Mouse (Mus musculus) ovary, postnatal 36 days (tissue): ENCODE results near the gene Tnn.

ENCODE experiments used
- DNase-seq: peaks from one replicate; pipeline ENCODE4 v3.0.0; 2022; ENCODE audit warnings: low spot score, mixed read lengths

Gene Tnn

DNA sequence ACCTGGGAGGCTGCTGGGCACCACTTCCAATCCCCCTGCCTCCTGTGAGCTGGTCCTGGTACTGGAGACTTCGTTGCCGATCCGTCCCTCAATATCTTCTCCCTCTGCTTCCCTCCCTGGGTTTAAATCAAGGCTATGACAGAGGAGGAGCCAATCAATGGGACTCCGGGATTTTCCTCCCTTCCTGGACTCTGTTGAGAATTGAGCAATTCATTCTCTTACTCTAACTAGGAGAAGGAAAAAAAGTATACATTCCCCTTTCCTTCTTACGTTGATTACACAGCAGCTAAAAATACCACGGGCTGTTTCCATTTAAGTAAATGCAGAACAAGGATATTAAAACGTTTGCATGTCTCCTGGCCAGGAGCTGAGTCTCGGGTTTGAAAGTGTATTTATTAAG is at the start of gene Tnn:
Tnn (minus strand) TSS at position 101 of the 400 bp plus-strand sequence.
- DNase-seq: no peak

DNA sequence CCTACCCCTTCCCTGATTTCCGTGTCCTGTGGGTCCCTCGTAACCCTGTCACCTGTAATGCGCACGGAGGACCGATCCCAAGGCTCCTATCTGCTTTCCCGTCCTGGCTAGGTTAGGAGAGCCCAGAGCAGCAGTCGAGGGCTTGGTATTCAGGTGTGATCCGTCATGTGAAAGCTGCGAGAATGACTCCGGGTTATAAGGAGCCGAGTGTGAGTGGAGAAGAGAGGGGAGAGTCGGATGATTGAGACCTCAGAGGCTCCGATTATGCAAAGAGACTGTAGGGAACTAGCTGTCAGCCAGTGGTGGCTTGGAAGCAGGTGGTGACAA is 41.9 kb upstream of the Tnn start:
- DNase-seq: no peak

DNA sequence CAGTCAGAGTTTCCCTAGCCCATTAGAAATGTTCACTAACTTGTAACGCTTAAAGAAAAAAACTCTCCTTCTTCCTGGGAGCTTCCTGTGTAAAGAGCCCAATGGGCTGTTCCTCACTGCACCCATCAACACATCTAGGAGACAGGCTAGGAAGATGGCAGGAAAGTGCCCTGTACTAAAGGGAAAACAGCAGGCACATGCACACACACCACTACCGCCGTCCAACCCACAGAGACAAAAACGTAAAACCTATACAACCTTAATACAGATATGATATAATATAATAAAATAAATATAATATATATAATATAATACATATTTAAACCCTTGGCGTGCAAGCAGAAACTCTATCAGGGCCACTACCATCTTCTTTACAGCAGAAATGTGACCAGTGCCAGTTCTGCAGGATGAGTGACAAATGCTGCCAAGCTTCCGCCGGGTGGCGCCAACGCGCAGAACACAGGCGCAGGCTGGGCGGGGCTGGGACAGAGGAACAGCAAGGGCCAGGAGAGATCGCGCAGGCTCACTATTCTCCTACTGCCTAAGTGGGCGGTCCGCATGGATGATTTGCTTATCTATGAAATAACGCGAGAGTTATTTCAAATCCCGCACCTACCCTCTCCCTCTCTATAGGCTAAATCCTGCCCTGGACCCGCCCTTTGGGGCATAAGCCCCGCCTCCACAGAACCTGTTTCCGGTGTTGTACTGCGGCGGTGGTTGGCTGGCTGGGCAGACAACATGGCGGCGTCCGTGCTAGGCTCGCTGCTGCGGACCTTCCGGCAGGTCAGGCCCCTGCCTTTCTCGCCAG is 41.4 kb upstream of the Tnn start, which contains the start of gene Mrps14:
Mrps14 (plus strand) TSS at position 687 of the 808 bp plus-strand sequence.
- peak; percentile 97 for DNase-seq

DNA sequence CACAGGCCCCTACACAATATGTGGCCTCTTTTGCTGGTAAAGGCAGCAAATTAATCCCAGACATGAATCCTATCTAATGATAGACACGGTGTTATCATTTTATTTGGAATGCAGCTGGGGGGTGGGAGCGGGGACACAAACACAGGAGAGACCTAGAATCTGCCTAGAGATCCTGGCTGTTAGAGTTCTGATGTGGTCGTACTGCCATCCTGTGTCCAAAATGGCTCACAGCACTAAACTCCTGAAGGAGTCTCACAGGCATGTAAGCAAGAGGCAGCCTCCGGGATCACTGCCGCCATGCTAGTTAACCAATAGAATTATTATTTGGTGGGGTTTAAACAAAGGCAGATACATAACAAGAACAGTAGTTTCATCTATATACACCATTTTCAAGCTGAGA is 31.1 kb upstream of the Tnn start:
- DNase-seq: peak; percentile 8

DNA sequence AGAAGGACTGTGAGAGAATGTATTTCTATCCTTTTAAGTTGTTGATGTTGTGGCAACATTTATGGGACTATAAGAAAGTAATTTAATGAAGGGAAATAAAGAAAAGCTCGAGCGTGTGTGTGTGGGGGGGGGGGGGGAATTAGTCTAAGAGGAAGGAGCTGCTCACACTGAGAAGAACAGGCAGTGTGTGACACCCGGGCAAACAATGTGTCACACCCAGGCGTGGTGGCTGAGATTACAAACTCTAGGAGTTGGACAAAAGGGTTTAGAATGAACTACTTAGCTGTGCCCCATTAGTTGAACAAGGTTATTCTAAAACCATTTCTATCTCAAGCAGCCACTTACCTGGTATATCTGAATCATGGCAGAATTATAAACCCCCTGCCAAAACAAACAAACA is 27.8 kb upstream of the Tnn start:
- no peak for DNase-seq

DNA sequence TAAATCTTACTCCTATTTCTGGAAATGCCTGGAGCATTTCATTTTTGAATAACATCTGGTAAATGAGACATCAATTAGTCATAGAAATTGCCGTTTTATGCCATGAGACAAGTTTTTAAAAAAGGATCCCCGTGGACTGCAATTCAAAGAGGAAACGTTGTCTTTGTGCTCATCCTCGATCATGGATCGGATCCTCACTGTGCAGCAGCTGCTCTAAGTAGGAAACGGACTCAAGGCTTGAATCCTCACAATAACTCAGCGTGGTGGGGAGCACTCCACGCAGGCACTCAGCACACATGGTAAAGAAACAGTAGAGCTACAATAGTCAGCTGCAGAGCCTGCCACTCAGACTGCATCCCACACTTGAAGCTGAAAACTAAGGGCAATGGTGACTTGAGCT is 23.5 kb upstream of the Tnn start:
- no peak for DNase-seq

DNA sequence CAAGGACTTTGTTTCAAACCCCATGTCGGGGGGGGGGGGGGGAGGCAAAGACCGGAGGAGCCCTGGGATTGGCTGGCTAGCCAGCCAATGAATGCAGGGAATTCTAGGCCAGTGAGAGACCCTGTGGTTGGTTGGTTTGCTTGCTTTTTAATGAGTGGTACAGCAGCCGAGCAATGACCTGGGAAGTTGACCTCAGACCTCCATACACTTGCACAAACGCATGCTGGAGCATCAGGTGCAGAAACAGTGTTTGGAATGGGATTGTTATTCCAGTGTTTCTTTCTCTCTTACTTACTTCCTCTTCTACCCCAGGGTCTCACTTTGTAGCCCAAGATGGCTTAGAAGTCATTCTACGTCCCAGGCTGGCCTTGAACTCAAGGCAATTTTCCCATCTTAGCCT is 13.2 kb upstream of the Tnn start:
- no peak for DNase-seq

DNA sequence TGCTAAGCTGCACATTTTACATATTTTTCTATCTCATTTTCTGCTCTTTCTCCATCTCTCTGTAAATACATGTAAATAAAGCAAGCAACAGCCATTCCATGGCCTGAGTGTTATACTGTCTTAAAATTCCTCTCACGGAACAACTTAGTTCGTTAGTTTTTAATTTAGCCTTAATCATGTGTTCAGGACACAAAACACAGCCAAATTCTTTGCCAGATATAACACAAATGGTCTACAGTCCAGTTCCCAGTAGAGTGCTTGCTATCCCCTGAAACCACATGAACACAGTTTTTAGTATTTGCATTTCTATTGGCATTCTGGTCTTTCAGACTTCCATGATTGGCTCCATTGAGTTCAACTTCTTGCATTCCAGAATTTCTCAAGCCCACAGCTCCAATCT is 4.8 kb upstream of the Tnn start:
- DNase-seq: no peak

DNA sequence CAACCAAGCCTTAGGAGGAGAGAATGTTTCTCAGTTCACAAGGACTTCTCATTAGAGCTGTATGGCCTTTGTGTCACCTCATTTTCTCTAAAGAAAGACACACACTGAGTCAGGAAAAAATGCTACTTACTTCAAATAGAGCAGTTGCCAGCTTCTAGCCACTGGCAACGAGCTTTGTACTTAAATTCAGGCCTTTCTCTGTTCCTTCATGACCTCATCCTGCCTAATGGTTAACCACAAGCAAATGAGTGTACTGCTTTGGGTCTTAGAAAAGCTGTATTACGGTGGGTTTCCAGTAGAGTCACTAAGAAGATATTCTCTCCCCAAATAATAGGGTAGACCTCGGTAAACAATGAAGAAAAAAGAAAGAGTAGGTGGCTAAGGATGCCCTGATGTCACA is 2.7 kb downstream of the Tnn start:
- no peak for DNase-seq

DNA sequence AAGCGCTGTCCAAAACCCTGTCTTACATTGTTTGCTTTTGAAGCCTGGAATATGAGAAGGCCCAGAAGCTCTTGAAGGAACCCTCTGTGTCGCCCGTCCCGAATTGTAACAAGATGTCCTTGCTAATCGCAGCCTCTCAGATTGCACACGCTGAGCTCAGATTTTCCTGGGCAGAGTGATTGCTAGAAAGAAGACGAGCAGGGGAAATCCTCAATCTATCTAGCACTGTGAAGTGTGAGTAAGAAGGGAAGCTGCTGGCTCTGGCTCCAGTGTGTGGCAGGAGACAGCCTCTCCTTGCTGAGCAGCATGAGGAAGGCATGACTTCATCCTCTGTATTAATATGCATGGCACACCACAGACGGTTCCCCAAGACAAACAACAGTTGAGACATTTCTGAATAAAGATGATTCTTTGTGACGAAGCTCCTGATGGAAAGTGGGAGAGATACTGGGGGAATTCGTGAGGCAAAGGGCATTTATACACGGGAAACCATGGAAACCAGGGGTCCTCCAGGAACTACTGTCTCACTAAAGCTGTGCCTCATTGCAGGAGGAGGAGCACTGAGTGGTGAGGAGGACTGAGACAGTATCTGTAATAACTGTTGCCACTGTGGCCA is 4.0 kb downstream of the Tnn start:
- no peak for DNase-seq

DNA sequence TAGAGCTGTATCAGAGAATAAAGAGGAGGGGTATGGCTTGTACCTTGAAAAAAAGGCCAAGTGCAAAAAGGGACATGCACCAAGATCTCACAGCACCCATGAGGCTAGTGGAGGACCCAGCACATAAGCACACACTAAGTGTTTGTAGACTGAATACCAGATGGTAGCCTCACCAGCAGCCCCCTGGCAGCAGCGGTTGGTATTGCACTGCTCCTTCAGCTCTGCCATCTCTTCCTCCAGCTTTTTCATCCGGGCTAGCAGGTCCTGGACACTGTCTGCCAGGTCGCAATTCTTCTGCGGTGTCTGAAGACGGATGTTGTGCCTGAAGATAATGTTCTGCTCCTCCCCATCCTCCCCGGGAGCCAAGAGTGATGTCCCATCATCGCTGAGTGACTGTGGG is 6.1 kb downstream of the Tnn start:
- DNase-seq: no peak

DNA sequence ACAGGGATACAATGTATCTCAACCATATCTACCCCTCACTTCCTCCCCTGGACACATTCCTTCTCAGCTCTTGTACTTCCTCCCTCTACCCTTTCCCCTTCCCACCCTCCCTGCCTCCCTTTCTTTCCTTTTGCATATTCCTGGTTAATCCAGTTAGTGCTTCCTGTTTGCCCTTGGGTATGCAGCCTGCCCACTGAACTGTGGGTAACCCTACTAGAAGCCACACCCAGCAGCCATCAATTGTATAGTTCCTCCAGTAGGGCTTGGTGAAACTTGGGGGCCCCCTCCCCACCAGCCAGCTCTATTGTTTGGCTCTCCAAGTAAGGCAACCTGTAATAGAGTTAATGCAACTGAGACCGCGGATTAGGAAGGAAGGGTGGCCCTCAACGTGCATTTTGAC is 7.8 kb downstream of the Tnn start:
- no peak for DNase-seq

DNA sequence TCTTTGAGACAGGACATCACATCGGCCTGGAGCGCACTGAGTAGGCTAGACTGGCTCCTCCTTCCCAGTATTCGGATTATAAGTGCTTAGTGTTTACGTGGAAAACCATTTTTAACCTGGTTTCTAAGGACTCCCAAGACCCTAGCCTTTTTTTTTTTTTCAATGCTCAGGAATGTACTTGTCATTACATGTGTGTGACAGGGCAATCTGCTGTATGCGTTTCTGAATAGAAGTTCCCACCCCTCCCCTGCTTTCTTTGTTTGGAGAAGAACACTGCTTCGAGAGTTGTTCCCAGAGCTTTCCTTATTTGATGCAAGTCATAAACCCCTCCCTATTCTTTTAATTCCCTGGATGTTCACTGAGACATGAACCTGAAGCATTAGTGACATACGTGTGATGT is 9.0 kb downstream of the Tnn start:
- no peak for DNase-seq

DNA sequence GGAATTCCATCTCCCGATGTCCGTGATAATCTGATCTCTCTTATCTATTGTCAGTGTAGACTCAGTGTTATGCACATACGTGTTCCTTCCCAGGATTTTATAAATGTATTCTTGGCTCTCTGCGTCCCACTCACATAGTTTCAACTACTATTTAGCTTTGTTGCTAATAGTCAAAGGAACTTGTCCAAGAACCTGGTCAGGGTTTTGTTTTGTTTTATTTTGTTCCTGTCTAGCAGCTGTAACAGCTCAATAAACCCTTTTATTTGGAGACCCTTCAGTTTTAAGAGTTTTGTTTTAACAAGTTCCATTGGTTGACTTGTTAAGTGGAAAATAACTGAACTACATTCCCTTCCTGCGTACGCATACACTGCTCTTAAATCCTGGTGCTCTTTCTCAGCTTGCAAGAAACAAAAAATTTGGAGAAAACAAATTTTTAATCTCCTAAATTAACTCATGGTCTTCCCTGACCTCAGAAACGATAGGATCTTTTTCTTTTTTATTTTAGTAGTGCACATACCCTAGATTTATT is 17.0 kb downstream of the Tnn start:
- DNase-seq: no peak

DNA sequence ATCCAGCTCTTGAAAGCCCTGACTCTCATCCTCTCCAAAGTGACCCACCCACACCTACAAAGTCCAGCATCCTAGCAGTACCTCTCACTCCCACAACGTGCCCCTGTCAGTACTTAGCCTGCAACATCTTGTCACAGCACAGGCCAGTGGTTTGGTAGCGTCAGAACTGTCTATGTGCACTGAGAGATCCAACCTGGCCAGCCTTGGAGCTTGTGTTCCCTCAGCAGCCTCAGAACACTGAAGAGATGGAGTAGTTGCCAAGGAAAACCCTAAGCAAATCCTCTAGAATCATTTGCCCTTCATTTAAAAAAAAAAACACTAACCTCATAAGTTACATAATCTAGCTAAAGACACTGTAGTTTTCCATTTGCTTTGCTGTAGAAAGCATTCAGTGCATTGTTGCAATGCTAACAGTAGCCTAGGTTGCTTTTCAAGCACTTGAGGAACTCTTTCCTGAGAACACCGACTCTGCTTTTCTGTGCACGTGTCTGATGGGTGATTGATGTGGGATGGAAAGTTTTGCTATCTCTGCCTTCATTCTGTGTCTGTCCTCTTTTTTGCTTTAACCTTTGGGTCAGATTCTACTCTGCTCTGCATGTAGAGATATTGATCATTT is 19.8 kb downstream of the Tnn start:
- DNase-seq: no peak

DNA sequence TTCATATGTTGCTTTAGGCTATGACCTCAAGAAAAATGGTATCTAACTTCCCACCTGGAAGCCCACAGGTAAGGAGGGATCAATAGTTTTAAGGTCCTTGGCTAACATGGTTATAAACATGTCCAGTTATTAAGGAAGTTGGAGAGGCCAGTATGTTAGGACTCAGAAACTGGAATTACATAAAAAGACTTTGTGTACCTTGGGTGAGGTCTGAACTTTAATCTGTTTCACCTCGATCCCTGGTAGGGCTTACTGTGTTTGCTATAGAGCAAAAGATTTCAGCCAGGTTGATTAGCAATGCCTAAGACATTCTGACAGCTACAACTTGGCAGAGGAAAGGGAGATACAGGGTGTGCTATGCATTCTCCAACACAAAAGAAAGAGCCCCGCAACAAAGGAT is 29.4 kb downstream of the Tnn start:
- no peak for DNase-seq

DNA sequence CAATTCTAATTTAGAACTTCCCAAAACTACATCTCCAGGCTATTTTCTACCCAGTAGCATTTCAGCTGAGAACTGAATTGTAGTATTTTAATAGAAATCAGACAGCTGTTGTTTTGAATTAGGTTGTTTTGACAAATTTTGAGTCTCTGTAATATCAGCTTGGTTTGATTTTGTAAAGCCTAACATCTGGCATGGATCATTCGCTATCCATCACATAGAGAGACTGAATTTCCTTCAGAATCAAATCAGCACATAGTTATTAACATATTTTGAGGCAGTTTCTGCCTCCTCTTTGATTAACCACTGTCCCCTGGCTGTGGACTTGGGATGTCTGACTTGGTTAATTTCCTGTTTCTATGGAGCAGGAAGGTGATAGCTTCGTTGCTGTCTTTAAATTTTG is 44.8 kb downstream of the Tnn start:
- no peak for DNase-seq

DNA sequence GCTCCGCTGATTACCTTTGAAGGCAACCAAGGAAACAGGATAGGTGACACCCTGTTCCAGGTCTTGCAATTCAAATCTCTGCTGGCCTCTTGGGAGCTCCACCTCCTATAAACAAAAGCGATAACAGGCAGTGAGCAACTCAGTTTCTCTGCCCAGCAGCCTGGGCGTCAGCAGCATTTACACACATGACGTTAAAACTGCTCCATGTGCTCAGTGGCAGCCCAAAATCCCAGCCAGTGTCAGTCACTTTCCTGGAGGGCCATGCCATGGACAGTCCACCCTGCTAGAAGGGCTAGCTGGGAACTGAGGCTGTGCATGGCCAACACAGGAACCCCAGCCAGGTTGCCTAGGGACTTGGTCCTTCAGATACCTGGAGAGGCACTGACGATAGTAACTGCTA is 48.0 kb downstream of the Tnn start:
- DNase-seq: no peak

DNA sequence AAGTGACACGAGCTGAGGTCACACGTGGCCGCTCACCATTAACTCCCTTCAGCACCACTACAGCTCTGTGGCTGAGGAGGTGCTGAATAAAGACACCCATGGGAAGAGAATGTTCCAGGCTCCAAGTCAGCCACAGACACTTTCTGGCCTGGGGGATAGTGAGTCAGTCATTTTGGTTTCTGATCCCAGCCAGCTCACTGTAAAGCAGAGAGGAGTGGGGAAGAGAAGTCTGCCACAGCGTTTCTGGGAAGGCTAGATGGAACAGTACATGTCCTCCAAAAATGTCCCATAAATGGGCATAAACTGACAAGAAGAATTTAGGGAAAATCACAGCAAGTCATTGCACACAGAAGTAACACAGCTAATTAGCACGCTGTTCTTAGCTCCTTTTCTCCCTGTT is 52.4 kb downstream of the Tnn start:
- no peak for DNase-seq

DNA sequence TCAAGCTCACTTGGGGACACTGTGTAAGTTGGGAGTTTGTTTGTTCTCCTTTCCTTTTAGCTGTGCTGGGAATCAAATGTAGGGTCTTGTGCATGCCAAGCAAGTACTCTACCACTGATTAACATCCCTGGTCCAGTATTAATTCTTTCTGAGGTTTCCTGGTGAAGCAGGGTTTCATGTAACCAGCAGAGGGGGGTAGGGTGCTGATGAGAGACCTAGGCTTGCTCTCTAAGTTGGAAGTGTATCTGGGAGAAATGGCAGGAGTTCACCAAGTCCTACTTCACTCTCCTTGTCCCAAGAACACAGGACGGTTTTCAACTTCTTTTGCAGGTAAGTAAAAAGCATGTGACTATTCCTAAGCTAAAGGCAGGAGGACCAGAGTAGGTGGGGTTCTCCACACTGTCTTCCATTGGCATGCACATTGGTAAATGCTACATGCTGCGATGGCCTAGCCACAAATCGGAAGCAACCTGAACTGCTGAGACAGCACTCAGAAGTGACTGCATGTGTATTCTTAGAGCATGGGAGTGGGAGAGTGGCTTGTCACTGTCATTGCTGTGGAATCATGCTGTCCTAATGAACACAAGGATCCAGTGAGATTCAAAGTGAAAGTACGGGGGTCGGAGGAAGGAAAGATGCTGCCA is 53.6 kb downstream of the Tnn start:
- no peak for DNase-seq

DNA sequence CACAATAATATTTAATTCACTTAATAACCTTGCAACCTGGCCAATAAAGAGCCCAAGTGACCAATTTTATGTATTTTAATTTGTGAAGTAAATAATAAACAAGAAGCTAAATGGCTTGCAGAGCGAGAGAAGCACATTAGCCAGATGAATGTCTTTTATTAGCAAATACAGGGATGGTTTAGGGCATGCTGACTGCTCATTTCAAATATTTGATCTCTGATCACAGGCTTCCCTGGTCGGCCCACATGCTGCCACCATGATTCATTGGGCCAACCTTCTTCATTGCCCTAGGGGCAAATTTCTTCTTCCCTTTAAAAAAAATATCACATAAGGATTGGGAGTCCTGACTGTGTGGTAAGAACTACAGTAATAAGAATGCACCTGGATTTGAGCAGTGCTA is 66.7 kb downstream of the Tnn start:
- DNase-seq: no peak

DNA sequence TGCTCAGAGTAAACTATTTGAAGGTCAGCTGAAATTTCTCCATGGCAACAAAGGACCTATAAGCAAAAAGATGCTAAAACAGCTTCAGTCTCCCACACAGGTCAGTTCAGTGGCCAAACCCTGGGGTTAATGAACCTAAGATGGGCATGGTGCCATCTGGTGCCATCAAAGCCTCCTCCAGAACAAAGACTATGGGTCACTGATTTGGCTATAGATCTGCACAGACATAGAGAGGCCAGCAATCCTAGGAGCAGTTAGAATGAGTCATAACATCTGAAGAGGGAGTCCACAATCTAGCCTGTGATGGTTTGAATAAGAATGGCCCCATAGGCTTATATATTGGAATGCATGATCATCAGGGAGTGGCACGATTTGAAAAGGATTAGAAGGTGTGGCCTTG is 69.1 kb downstream of the Tnn start:
- DNase-seq: no peak

DNA sequence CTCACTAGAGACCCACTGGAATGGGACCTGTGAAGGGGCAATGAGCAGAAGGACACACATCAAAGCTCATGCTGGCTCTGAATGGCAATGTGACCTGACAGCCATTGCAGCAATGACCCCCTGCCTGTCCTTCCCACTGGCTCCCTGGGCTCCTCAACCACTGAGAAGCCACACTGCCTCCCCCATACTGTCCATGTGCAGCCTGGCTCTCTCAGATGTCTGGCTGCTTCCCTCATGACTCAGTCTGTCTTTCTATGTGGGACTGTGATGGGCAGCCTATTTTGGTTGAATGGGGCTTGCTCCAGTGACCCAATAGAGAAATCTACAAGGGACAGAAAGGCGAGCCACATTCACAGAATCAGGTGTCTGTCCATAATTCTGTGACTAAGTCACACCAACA is 70.7 kb downstream of the Tnn start:
- DNase-seq: no peak
